Mouse (Mus musculus): ENCODE measurements around the gene Nr1d1. TPM values are rescaled to one million over a fixed set of nuclear protein-coding genes. Genes with fewer than 3 reads are reported as not detected.
A peak's percentile ranks its signal among the peaks of the same experiment; 100 is the strongest.

Nr1d1 gene
- total RNA-seq, 2 experiments from 2014 or later = 42.4 to 58.7 TPM

DNA sequence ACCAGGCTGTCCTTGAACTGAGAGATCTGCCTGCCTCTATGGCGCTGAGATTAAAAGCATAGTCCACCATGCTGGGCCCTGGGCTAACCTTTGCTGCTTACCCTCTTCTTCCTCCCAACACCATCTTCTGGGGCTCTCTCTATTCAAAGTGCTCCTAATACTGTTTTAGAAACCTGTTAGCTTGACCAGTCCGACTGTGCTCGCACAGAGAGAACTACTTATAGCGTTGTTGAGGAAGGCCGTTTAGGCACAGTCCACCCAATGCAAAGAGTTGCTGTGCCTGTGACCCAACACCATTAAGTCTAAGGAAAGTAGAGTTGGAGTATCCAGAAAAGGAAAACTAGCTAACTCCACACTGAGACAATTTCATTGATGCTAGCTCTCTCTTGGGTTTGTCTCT is 13.0 kb upstream of the Nr1d1 start:
- DNase-seq = no peak

- no peak for DNase-seq
Measured at GRCm38 (mm10) chr11:98787691-98788090, 12.6 kb upstream of the Nr1d1 start.

- peak; percentile 59 for DNase-seq
Measured at GRCm38 (mm10) chr11:98787229-98787628, 12.1 kb upstream of the Nr1d1 start.

GRCm38 (mm10) chr11:98786359-98787214 is 11.5 kb upstream of the Nr1d1 start:
- DNase-seq = peak; percentile 97

GRCm38 (mm10) chr11:98785772-98786281 is 10.7 kb upstream of the Nr1d1 start:
- peak; percentile 77 for DNase-seq

GRCm38 (mm10) chr11:98785214-98785613 is 10.1 kb upstream of the Nr1d1 start:
- peak; percentile 68 for DNase-seq

GRCm38 (mm10) chr11:98784139-98784538 is 9.0 kb upstream of the Nr1d1 start:
- DNase-seq = no peak

DNA sequence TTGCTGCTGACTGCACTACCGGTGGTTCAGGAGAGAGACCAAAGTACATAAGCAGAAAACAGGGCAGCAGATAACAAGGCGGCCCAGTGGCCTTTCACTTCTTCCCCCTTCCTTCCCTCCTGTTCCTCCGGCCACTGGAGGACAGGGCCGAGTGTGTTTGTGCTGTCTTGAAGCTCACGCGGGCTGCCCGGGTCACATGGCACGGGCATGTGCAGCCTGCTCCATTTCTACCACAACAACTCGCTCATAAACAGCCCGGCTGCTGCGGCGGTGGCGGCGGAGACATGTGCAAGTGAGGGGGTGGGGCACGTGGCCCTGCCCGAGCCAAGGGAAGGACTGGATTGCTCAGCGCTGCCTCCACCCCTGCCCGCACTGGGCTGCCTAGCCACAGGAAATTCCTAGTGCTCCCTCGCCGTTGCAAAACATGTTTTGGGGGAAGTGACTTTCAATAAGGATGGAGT is 8.1 kb upstream of the Nr1d1 start:
- DNase-seq = peak; percentile 95

- DNase-seq = peak; percentile 51
Measured at GRCm38 (mm10) chr11:98782651-98783235, 7.6 kb upstream of the Nr1d1 start.

- peak; percentile 65 for DNase-seq
Measured at GRCm38 (mm10) chr11:98781851-98782512, 6.8 kb upstream of the Nr1d1 start.

DNA sequence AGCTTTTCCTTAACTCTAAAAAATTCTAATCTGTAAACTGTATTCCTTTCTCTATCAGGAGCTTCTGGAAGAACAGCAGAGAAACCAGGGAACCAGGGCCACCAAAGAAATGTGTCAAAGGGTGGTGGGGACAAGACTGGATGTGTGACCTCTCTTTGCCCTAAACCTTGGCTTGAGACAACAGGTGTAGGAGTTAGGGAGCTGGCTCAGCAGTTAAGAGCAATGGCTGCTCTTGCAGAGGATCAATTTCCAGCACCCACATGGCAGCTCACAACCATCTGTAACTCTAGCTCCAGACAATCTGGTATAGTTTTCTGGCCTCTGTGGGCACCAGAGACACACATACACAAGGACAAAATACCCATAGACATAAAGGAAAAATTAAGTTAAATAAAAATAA is 2.8 kb upstream of the Nr1d1 start:
- no peak for DNase-seq

GRCm38 (mm10) chr11:98776843-98777590 is 1.9 kb upstream of the Nr1d1 start:
- DNase-seq = peak; percentile 40

DNA sequence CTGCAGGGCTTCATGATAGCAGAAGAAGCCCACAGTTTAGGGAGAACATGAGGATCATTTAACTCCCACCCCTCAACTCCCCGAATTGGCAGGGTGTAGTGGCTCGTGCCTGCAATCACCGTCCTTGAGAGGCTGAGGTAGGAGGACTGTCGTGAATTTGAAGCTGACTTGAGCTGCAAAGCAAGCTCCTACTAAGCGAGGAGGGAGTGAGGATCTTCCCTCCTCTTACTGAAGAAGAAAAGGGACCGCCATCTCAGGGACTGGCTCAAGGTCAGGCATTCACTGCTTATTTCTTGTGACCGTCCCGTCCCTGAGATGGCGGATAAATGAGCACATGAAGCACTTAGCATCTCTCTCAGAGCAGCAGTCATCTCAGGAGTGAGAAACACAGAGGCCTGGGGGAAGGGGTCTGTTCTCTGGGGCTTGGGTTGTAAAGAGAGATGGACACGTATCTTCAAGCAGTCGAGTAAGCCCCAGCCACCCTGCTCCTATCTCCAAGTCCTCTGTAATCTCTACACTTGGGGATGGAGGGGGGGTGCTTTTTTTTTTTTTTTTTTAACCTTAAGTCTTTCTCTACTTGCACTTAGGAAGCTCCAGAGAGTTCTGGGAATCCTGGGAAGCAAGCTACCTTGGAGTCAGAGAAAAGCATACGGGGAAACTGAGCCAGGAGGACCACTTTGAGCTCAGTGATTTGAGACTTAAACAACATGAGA is 1.1 kb upstream of the Nr1d1 start:
- no peak for DNase-seq

- peak; percentile 97 for DNase-seq
Measured at GRCm38 (mm10) chr11:98775348-98776051, 367 bp upstream of the Nr1d1 start.

DNA sequence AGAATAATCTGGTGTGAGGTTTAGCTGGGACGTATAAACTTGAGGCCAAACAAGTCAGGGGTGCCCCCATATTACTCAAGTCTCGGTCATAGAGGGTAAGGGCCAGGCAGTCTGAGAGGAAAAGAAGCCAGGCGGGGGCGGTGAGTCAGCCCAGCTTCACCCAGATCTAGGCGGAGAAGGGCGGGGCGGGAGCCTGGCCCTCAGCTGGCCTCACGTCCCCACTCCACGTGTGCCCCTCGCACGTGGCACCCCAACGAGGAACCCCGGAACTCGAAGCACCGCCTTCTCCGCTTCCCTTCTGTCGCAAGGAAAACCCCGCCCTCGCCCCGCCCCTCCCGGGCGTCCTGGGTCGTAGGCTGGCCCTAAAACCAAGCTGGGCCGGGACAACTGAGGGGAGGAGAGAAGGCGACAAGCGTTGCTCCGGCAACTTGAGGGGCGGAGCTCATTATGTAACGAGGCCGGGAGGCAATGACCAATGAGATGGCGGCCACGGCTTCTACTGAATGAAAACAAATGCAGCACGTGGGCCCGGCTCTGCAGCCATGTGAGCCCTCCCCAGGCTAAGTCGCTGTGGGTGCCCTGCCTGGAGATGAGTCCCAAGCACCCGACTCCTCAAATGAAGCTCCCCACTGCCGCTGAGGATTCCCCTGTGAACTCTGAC is 1.4 kb downstream of the Nr1d1 start:
- DNase-seq = peak; percentile 99

GRCm38 (mm10) chr11:98772667-98773171 is 2.4 kb downstream of the Nr1d1 start:
- DNase-seq = peak; percentile 66

GRCm38 (mm10) chr11:98771844-98772525 is 3.1 kb downstream of the Nr1d1 start:
- peak; percentile 64 for DNase-seq

- peak; percentile 21 for DNase-seq
Measured at GRCm38 (mm10) chr11:98771131-98771530, 4.0 kb downstream of the Nr1d1 start.

All from gastrocnemius, postnatal 10 days (tissue).